Mouse (Mus musculus) cortical plate, adult 2 months (tissue): ENCODE results near the gene Plekhg6.

Source experiments
- CTCF ChIP-seq: fragments of 200-500 bp; IDR thresholded peaks from 2 replicates; pipeline ENCODE4 v1.5.1; 2011; ENCODE audit warnings: mild to moderate bottlenecking, control low read depth, low read length; ENCODE audit not compliant: insufficient read depth; ENCODE audit errors: extremely low read depth
- POLR2A ChIP-seq: fragments of 200-500 bp; IDR thresholded peaks from 2 replicates; pipeline ENCODE4 v1.6.1; 2011; ENCODE audit warnings: mild to moderate bottlenecking, low read length, control low read depth; ENCODE audit not compliant: insufficient read depth; ENCODE audit errors: extremely low read depth

GRCm38 (mm10) chr6:125345625-125346024 lies 35.0 kb downstream of the Plekhg6 start:
- no peak for TF ChIP-seq CTCF
- TF ChIP-seq POLR2A, result no peak
